Mouse (Mus musculus) cortical plate, adult 2 months (tissue): Measurements from ENCODE around the gene H2-Q1. TPM values are rescaled to one million over a fixed set of nuclear protein-coding genes. Genes with fewer than 3 reads are reported as not detected.
"Not testable (repeated sequence)": the region's sequence is repeated elsewhere in the genome, so short reads cannot be mapped to it uniquely, and the experiment has no call there.

Experiments used
- H3K27ac ChIP-seq: fragments of 200-500 bp; 2 replicates; pipeline ENCODE4 v1.5.1; 2012; ENCODE audit warnings: low read length, control low read depth, inconsistent platforms; ENCODE audit not compliant: insufficient read depth
- H3K4me1 ChIP-seq: fragments of 200-500 bp; 2 replicates; pipeline ENCODE4 v1.6.1; 2011; ENCODE audit warnings: low read length; ENCODE audit not compliant: control insufficient read depth, insufficient read depth
- H3K4me3 ChIP-seq: fragments of 200-500 bp; 2 replicates; pipeline ENCODE4 v1.5.1; 2011; ENCODE audit warnings: mild to moderate bottlenecking, low read length, control low read depth; ENCODE audit not compliant: insufficient read depth
- CTCF ChIP-seq: fragments of 200-500 bp; IDR thresholded peaks from 2 replicates; pipeline ENCODE4 v1.5.1; 2011; ENCODE audit warnings: mild to moderate bottlenecking, control low read depth, low read length; ENCODE audit not compliant: insufficient read depth; ENCODE audit errors: extremely low read depth
- POLR2A ChIP-seq: fragments of 200-500 bp; IDR thresholded peaks from 2 replicates; pipeline ENCODE4 v1.6.1; 2011; ENCODE audit warnings: mild to moderate bottlenecking, low read length, control low read depth; ENCODE audit not compliant: insufficient read depth; ENCODE audit errors: extremely low read depth
- polyA plus RNA-seq: library from polyadenylated mRNA; depleted of rRNA; stranded (reverse); fragments of >200 nt; gene quantifications from 2 replicates; pipeline ENCODE4 v1.2.3, GENCODE M21; 2012

The H2-Q1 gene
- polyA plus RNA-seq, 1 experiment, result 0.88 TPM

GRCm38 (mm10) chr17:35301645-35302258, 18.5 kb upstream of the H2-Q1 start:
- Histone ChIP-seq H3K4me3 (no peak overlapping the region), H3K4me1 (no peaks in the 10 kb centered on the region), H3K27ac (no peak overlapping the region)
- TF ChIP-seq CTCF (peak; percentile 69), POLR2A (no peak)

- TF ChIP-seq CTCF (no peak), POLR2A (no peak)
- no peaks in the 10 kb centered on the region for H3K4me1 ChIP-seq
- H3K27ac ChIP-seq, result no peak overlapping the region
- no peak overlapping the region for H3K4me3 ChIP-seq
Observed at GRCm38 (mm10) chr17:35303271-35303670, 16.9 kb upstream of the H2-Q1 start.

GRCm38 (mm10) chr17:35303756-35304350, 16.4 kb upstream of the H2-Q1 start:
- Histone ChIP-seq H3K27ac (no peak overlapping the region), H3K4me3 (no peak overlapping the region), H3K4me1 (no peaks in the 10 kb centered on the region)
- TF ChIP-seq CTCF, result no peak
- TF ChIP-seq POLR2A, result no peak

GRCm38 (mm10) chr17:35304478-35304877, 15.7 kb upstream of the H2-Q1 start:
- Histone ChIP-seq H3K27ac (no peak overlapping the region), H3K4me3 (no peak overlapping the region), H3K4me1 (no peaks in the 10 kb centered on the region)
- TF ChIP-seq CTCF, result no peak

GRCm38 (mm10) chr17:35304921-35305320, 15.3 kb upstream of the H2-Q1 start:
- not testable (repeated sequence) for H3K4me3 ChIP-seq, H3K27ac ChIP-seq, H3K4me1 ChIP-seq

GRCm38 (mm10) chr17:35318671-35319070, 1.5 kb upstream of the H2-Q1 start:
- H3K4me3 ChIP-seq, result no peak overlapping the region
- no peak for TF ChIP-seq CTCF
- no peak for TF ChIP-seq POLR2A
- no peaks in the 10 kb centered on the region for H3K4me1 ChIP-seq
- no peak overlapping the region for H3K27ac ChIP-seq

GRCm38 (mm10) chr17:35325124-35325523, 4.9 kb downstream of the H2-Q1 start:
- H3K27ac ChIP-seq, H3K4me1 ChIP-seq, H3K4me3 ChIP-seq: not testable (repeated sequence)
- 0 out of 2 replicates have a peak, but pooled peaks have one; percentile 17 for TF ChIP-seq CTCF

GRCm38 (mm10) chr17:35326000-35326399, 5.8 kb downstream of the H2-Q1 start:
- not testable (repeated sequence) for H3K27ac ChIP-seq, H3K4me1 ChIP-seq, H3K4me3 ChIP-seq

GRCm38 (mm10) chr17:35329714-35330113, 9.5 kb downstream of the H2-Q1 start:
- not testable (repeated sequence) for H3K27ac ChIP-seq, H3K4me3 ChIP-seq, H3K4me1 ChIP-seq

- H3K4me3 ChIP-seq, H3K27ac ChIP-seq, H3K4me1 ChIP-seq: not testable (repeated sequence)
Observed at GRCm38 (mm10) chr17:35331546-35331945, 11.3 kb downstream of the H2-Q1 start.

GRCm38 (mm10) chr17:35342071-35342671, 22.0 kb downstream of the H2-Q1 start, which contains the start of gene H2-Q2:
Gene H2-Q2 (plus strand): TSS chr17:35342242.
- no peak within 1 kb of the TSS for H3K27ac ChIP-seq
- TF ChIP-seq POLR2A (no peak), CTCF (no peak)
- H3K4me3 ChIP-seq, result no peak within 1 kb of the TSS; the same call in 1 of the 2 replicates
- H3K4me1 ChIP-seq, result no peaks in the 10 kb centered on the region
